Comparison of ENCODE assay signal across 9 mouse cellular contexts in genomic region chr3:122903746-122904433, GRCm38 (mm10). TPM values are rescaled to one million over a fixed set of nuclear protein-coding genes. Genes with fewer than 3 reads are reported as not detected.
A peak's percentile ranks its signal among the peaks of the same experiment; 100 is the strongest.
DNase-seq lines count a peak whose midpoint lies in the region; ATAC-seq lines count a peak whose summit lies in the region.
"Had no signal": no experiment of that assay in that cellular context is flagged by ENCODE, and none has a peak within 500 bp of the region (broad histone marks: within the 10 kb centered on the region; RNA-seq: fewer than 3 reads in every experiment).

No protein-coding gene starts in this region.

- H3K4me1 ChIP-seq in embryonic facial prominence, embryonic 11.5 days (ENCODE audit: control insufficient read depth, insufficient read depth, low read length), result no peaks in the 10 kb centered on the region
- no peaks in the 10 kb centered on the region for H3K4me1 ChIP-seq in limb, embryonic 12.5 days (replicated peaks)
- H3K4me1 ChIP-seq in neural tube, embryonic 13.5 days (replicated peaks), result no peaks in the 10 kb centered on the region

- H3K4me2 ChIP-seq in embryonic facial prominence, embryonic 11.5 days (ENCODE audit: low read depth, low read length), result no peak overlapping the region
- H3K4me2 ChIP-seq in limb, embryonic 12.5 days, result no peak overlapping the region
- no peak overlapping the region for H3K4me2 ChIP-seq in neural tube, embryonic 13.5 days

- intact Hi-C loops in heart, postnatal 10 days (cut with DNase I), result loop anchor here (1.0 to 5.0 kb wide), 3 partner anchors 122 to 257 kb away; no protein-coding TSS in a partner anchor

- no peak overlapping the region for H3K9ac ChIP-seq in embryonic facial prominence, embryonic 11.5 days (replicated peaks; ENCODE audit: low read length)
- no peak overlapping the region for H3K9ac ChIP-seq in limb, embryonic 12.5 days (replicated peaks)
- no peak overlapping the region for H3K9ac ChIP-seq in neural tube, embryonic 13.5 days

- no peaks in the 10 kb centered on the region for H3K9me3 ChIP-seq in embryonic facial prominence, embryonic 11.5 days (replicated peaks; ENCODE audit: control insufficient read depth, low read length)
- H3K9me3 ChIP-seq in limb, embryonic 12.5 days, result no peaks in the 10 kb centered on the region
- no peaks in the 10 kb centered on the region for H3K9me3 ChIP-seq in neural tube, embryonic 13.5 days

- no peaks in the 10 kb centered on the region for H3K36me3 ChIP-seq in embryonic facial prominence, embryonic 11.5 days (replicated peaks; ENCODE audit: control insufficient read depth, insufficient read depth, low read depth, low read length)
- H3K36me3 ChIP-seq in limb, embryonic 12.5 days, result no peaks in the 10 kb centered on the region
- H3K36me3 ChIP-seq in neural tube, embryonic 13.5 days, result no peaks in the 10 kb centered on the region

- H3K27ac ChIP-seq in embryonic facial prominence, embryonic 11.5 days (replicated peaks; ENCODE audit: low read depth, low read length), result no peak overlapping the region
- no peak overlapping the region for H3K27ac ChIP-seq in limb, embryonic 12.5 days
- no peak overlapping the region for H3K27ac ChIP-seq in neural tube, embryonic 13.5 days (replicated peaks)
- H3K27ac ChIP-seq: macrophage had no signal

- DNase-seq in heart, postnatal 10 days, result peak; percentile 59 to 74
- no peak for DNase-seq in heart, adult 9 months (ENCODE audit: low spot score in 2 of 2)
- peak; percentile 69 for DNase-seq in MN1 (ENCODE audit: low spot score)
- peak; percentile 85 for DNase-seq in embryonic facial prominence, embryonic 11.5 days (ENCODE audit: low spot score)
- peak; percentile 46 for DNase-seq in hindlimb bud, embryonic 11.5 days (ENCODE audit: extremely low spot score, low read depth, low spot score)
- DNase-seq in natural killer cell, adult 2 months (ENCODE audit: low spot score in 2 of 2), result no peak

- H3K4me3 ChIP-seq in embryonic facial prominence, embryonic 11.5 days (ENCODE audit: low read depth, low read length), result no peak overlapping the region
- no peak overlapping the region for H3K4me3 ChIP-seq in limb, embryonic 12.5 days (replicated peaks)
- no peak overlapping the region for H3K4me3 ChIP-seq in neural tube, embryonic 13.5 days

- no peaks in the 10 kb centered on the region for H3K27me3 ChIP-seq in embryonic facial prominence, embryonic 11.5 days (ENCODE audit: control insufficient read depth, insufficient read depth, low read length)
- no peaks in the 10 kb centered on the region for H3K27me3 ChIP-seq in limb, embryonic 12.5 days
- H3K27me3 ChIP-seq in neural tube, embryonic 13.5 days, result no peaks in the 10 kb centered on the region

- 0 out of 2 replicates have a peak, but pooled peaks have one; percentile 34 for ATAC-seq in embryonic facial prominence, embryonic 11.5 days (replicated peaks; ENCODE audit: insufficient number of reproducible peaks, low FRiP score, low TSS enrichment, low read depth)
- peak; percentile 79 for ATAC-seq in limb, embryonic 12.5 days (ENCODE audit: insufficient number of reproducible peaks, insufficient read depth, low FRiP score, low TSS enrichment, low read depth)
- peak; percentile 81; the same call in 1 of the 2 replicates for ATAC-seq in neural tube, embryonic 13.5 days (ENCODE audit: low read depth)

- WGBS in embryonic facial prominence, embryonic 11.5 days, result 43% methylated on average over 12 of the region's 12 CpGs
- WGBS in limb, embryonic 12.5 days, result 45% methylated on average over 12 of the region's 12 CpGs
- WGBS in neural tube, embryonic 13.5 days, result 44% methylated on average over 12 of the region's 12 CpGs

RNA-seq across cellular contexts. Expression of gene Fabp2, which starts 9.0 kb away (rescaled TPM):
- not detected for total RNA-seq in heart, postnatal 10 days (2021)
- not detected in 2 replicates for polyA plus RNA-seq in embryonic facial prominence, embryonic 11.5 days (2014; fragmentation: Nextera tagmentation; extraction: Ambion mirVana)
- not detected in 2 replicates for polyA plus RNA-seq in limb, embryonic 12.5 days (2016; fragmentation: Nextera tagmentation; extraction: Ambion mirVana)
- not detected in 2 replicates for polyA plus RNA-seq in neural tube, embryonic 13.5 days (2015; fragmentation: Nextera tagmentation; extraction: Ambion mirVana)
- polyA plus RNA-seq: macrophage had no signal

RNA-seq across cellular contexts. Expression of gene Gm10959, which starts 15.3 kb away (rescaled TPM):
- not detected for total RNA-seq in heart, postnatal 10 days (2021)
- polyA plus RNA-seq in embryonic facial prominence, embryonic 11.5 days (2014; fragmentation: Nextera tagmentation; extraction: Ambion mirVana), result not detected in 2 replicates
- polyA plus RNA-seq in limb, embryonic 12.5 days (2016; fragmentation: Nextera tagmentation; extraction: Ambion mirVana), result not detected in 2 replicates
- not detected in 2 replicates for polyA plus RNA-seq in neural tube, embryonic 13.5 days (2015; fragmentation: Nextera tagmentation; extraction: Ambion mirVana)
- polyA plus RNA-seq: macrophage had no signal

RNA-seq across cellular contexts. Expression of gene 1810037I17Rik, which starts 20.1 kb away (rescaled TPM):
- total RNA-seq in heart, postnatal 10 days (2021), result 10 to 100 TPM; 88.5 to 92.0 TPM
- 81.4 and 88.3 TPM in 2 replicates for polyA plus RNA-seq in embryonic facial prominence, embryonic 11.5 days (2014; fragmentation: Nextera tagmentation; extraction: Ambion mirVana)
- 83.1 and 86.0 TPM in 2 replicates for polyA plus RNA-seq in limb, embryonic 12.5 days (2016; fragmentation: Nextera tagmentation; extraction: Ambion mirVana)
- 105 and 110 TPM in 2 replicates for polyA plus RNA-seq in neural tube, embryonic 13.5 days (2015; fragmentation: Nextera tagmentation; extraction: Ambion mirVana)

Comparison
In these comparisons a context has a peak if more than half of its experiments do, and no peak if none do; other contexts are left out.
1. DNase-seq: peak in heart, postnatal 10 days (2 of 2), MN1 (single experiment), embryonic facial prominence, embryonic 11.5 days (single experiment) and hindlimb bud, embryonic 11.5 days (single experiment); none in heart, adult 9 months (0 of 2) and natural killer cell, adult 2 months (0 of 2).
2. Peak in every context shown above with its lines, with median percentiles within 50 percentile points of each other: ATAC-seq.